Mouse (Mus musculus) brain, embryonic 14.5 days (tissue): ENCODE measurements around the gene Daam1. TPM values are rescaled to one million over a fixed set of nuclear protein-coding genes. Genes with fewer than 3 reads are reported as not detected.

Experiments used
- DNase-seq: peaks from one replicate; pipeline ENCODE4 v3.0.0-alpha.2; 2011; ENCODE audit warnings: low read depth
- CTCF ChIP-seq: fragments of 200-500 bp; IDR thresholded peaks from 2 replicates; pipeline ENCODE4 v1.5.1; 2012; ENCODE audit warnings: inconsistent platforms, mild to moderate bottlenecking, moderate library complexity, borderline replicate concordance; ENCODE audit not compliant: insufficient read depth, insufficient read length; ENCODE audit errors: extremely low read depth
- POLR2A ChIP-seq: fragments of 200-500 bp; IDR thresholded peaks from 2 replicates; pipeline ENCODE4 v1.6.1; 2012; ENCODE audit warnings: mild to moderate bottlenecking, inconsistent platforms, borderline replicate concordance; ENCODE audit not compliant: poor library complexity, insufficient read depth, insufficient read length, severe bottlenecking; ENCODE audit errors: extremely low read depth
- polyA plus RNA-seq: library from polyadenylated mRNA; depleted of rRNA; stranded (reverse); fragments of >200 nt; gene quantifications from 2 replicates; pipeline ENCODE4 v1.2.3, GENCODE M21; 2012

Daam1 gene
- polyA plus RNA-seq, 1 experiment = 47.3 TPM

GRCm38 (mm10) chr12:71886406-71886805, 55.5 kb downstream of the Daam1 start:
- TF ChIP-seq CTCF (no peak), POLR2A (no peak)
- no peak for DNase-seq

GRCm38 (mm10) chr12:71886941-71887340, 56.1 kb downstream of the Daam1 start:
- no peak for TF ChIP-seq POLR2A
- no peak for TF ChIP-seq CTCF
- DNase-seq = peak; percentile 24

- no peak for DNase-seq
- TF ChIP-seq CTCF (no peak), POLR2A (no peak)
These were observed 57.5 kb downstream of the Daam1 start for GRCm38 (mm10) chr12:71888370-71888769.

GRCm38 (mm10) chr12:71889266-71889665, 58.4 kb downstream of the Daam1 start:
- no peak for TF ChIP-seq POLR2A
- no peak for TF ChIP-seq CTCF
- DNase-seq = no peak

GRCm38 (mm10) chr12:71890282-71890681, 59.4 kb downstream of the Daam1 start:
- TF ChIP-seq POLR2A (no peak), CTCF (no peak)
- DNase-seq = no peak

GRCm38 (mm10) chr12:71891729-71892355, 61.0 kb downstream of the Daam1 start:
- peak; percentile 26 for DNase-seq
- TF ChIP-seq POLR2A (no peak), CTCF (no peak)

GRCm38 (mm10) chr12:71892996-71893605, 62.2 kb downstream of the Daam1 start:
- TF ChIP-seq CTCF (no peak), POLR2A (no peak)
- no peak for DNase-seq

GRCm38 (mm10) chr12:71898231-71898630, 67.4 kb downstream of the Daam1 start:
- no peak for TF ChIP-seq CTCF
- TF ChIP-seq POLR2A = no peak
- no peak for DNase-seq

GRCm38 (mm10) chr12:71898666-71899520, 68.0 kb downstream of the Daam1 start:
- no peak for TF ChIP-seq CTCF
- no peak for TF ChIP-seq POLR2A

GRCm38 (mm10) chr12:71899566-71899965, 68.7 kb downstream of the Daam1 start:
- TF ChIP-seq POLR2A (no peak), CTCF (no peak)
- no peak for DNase-seq

More at GRCm38 (mm10) chr12:71898666-71899520, 68.0 kb downstream of the Daam1 start:
- no peak for DNase-seq

- DNase-seq = peak; percentile 31
- TF ChIP-seq POLR2A (no peak), CTCF (no peak)
These were observed 70.3 kb downstream of the Daam1 start for GRCm38 (mm10) chr12:71901211-71901610.

GRCm38 (mm10) chr12:71901859-71902258, 71.0 kb downstream of the Daam1 start:
- no peak for DNase-seq
- no peak for TF ChIP-seq CTCF
- TF ChIP-seq POLR2A = no peak

- TF ChIP-seq POLR2A = no peak
- TF ChIP-seq CTCF = no peak
- no peak for DNase-seq
These were observed 71.4 kb downstream of the Daam1 start for GRCm38 (mm10) chr12:71902317-71902716.
